Mouse (Mus musculus) kidney, adult 18-20 months (tissue): ENCODE measurements around the gene Mbnl1.
A peak's percentile ranks its signal among the peaks of the same experiment; 100 is the strongest.

Source experiments
- DNase-seq: peaks from one replicate; pipeline ENCODE4 v3.0.0; 2021

The Mbnl1 gene

GRCm38 (mm10) chr3:60524127-60524526 is 51.5 kb downstream of the Mbnl1 start:
- DNase-seq: no peak

GRCm38 (mm10) chr3:60531286-60531685 is 58.7 kb downstream of the Mbnl1 start:
- DNase-seq: no peak

- no peak for DNase-seq
Measured at GRCm38 (mm10) chr3:60531826-60532225, 59.2 kb downstream of the Mbnl1 start.

DNA sequence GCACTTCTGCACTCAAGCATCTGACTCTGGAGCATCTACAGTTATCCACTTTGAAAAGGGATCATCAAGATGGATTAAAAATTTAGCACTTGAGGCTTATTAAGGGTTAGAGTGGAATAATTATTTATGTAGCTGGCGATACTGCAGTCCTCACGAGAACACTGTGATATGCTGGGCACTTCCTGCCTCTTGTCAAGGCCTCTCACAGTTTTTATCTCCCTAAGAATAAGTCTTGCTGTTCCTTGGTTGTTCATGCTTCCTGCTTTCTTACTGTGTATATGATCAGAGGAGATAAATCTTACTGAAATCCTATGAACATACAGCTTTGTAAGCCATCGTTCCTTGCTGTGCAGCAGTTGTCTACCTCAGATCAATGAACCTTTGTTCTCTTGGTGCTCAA is 62.6 kb downstream of the Mbnl1 start:
- no peak for DNase-seq

- DNase-seq: no peak
Measured at GRCm38 (mm10) chr3:60537063-60537462, 64.4 kb downstream of the Mbnl1 start.

- no peak for DNase-seq
Measured at GRCm38 (mm10) chr3:60538214-60538971, 65.8 kb downstream of the Mbnl1 start.

DNA sequence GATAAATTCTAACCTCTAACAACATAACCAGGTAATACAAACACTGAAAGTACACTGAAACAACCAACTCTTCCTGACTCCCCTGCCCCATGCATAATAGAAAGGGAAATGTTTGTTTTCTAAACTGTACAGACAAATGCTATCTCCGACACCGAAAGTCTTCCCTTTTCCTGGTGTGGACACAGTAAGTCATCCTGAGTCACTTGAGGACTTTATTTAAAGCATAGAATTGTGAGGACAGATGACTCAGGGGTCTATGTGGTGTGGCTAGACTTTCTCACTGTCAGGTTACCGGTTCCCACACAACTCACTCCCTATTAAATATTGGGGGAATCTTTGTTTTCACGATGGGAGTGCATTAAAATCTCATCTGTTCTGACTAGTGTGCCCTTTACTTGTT is 68.5 kb downstream of the Mbnl1 start:
- DNase-seq: no peak

DNA sequence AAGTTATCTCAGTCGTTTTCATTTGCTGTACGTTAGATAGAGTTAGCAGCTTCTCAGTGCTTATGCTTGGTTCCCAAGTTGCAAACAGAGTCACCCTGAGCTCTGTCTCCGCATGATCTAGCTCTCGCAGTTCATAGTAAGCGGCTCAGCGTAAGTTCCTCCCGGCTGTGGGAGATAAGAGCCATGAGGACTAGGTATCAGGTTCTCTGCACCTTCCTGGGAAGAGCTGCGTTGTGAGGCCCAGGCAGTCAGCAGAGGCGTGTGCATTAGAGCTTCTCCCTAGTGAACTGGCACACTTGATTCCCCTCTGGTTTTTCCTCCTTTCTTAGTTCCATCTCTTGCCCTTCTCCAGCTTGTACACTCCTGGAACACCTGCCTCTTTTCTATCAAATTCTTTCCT is 73.6 kb downstream of the Mbnl1 start:
- no peak for DNase-seq

GRCm38 (mm10) chr3:60546904-60547303 is 74.3 kb downstream of the Mbnl1 start:
- DNase-seq: no peak

GRCm38 (mm10) chr3:60550492-60550891 is 77.9 kb downstream of the Mbnl1 start:
- DNase-seq: no peak

GRCm38 (mm10) chr3:60551650-60552049 is 79.0 kb downstream of the Mbnl1 start:
- no peak for DNase-seq

DNA sequence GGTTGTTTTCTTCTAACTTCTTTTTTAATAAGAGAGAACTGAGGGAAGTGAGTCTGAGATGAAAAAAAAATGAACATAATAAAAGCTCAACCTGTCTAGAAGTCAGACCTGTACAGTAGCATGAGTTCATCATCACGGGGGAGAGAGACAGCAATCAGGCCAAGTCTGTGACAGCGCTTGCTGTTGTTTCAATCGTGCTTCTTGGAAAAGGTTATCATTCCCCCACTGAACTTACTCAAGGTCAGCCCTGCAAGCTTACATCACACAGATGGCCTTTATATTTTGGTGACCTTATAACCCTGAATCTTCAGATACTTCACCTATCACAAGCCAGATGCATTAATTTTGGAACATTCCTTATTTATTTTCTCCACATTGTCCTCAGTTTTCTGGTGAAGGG is 80.4 kb downstream of the Mbnl1 start:
- no peak for DNase-seq

DNA sequence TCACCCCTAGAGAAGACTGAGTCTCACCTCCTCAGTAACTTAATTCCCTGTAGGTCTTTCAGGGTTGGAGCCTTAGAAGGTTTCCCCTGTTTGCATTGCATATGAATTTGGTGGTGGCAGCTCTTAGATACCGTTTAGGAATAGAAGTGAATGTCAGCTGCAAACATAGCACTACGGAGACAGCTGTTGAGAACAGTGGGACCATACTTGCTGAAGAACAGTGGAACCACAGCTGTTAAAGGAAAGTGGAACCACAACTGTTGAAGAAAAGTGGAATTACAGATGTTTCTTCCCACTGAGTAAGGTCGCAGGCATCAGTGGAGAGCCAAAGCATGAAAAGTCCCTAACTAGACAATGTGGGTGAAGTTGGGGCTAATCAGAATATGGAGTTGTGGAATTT is 84.0 kb downstream of the Mbnl1 start:
- no peak for DNase-seq

DNA sequence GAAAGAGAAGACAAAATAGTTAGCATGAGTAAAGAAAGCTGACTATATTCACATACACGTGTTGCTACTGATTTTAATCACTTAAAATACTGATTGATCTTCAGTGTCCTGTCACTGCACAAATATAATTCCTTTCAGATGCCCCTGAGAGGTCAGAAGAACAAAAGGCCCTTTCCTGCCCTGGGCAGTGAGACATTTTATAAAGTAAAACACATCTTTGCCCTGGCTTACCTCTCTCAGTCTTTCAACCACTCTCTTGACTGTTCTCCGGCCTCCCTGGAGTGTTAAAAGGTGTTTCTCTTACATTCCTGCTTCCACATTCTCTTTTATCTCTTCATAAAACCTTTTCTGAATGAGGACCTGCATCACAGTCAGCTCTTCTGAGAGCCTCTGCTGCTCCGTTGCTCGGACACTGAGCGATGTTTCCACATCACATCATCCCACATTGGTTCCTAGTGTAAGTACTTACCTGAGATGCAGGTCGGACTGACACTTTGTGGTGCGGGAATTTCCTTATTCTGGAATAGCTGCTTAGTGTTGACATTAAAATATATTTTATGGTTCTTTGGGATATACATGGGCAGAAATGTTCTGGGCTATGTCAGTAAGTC is 85.7 kb downstream of the Mbnl1 start:
- DNase-seq: no peak

DNA sequence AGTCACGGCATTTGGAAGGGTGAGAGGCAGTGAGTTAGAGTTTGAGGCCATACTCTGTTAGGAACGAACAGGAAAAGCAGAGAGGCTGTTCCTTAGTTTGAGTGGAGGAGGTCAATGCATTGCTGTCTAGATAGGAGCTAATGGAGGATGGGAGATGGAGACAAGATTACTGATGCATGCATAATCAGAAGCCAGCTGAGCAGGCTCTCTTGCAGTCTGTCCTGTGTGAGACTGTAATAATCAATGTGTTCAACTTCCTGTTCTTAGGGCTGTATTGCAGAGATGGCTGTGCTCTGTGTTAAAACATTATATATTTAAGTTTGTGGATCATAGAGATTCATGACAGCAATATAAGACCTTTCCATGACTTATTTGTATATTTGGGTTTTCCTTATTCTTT is 87.1 kb downstream of the Mbnl1 start:
- no peak for DNase-seq

GRCm38 (mm10) chr3:60563529-60564243 is 91.1 kb downstream of the Mbnl1 start:
- no peak for DNase-seq

DNA sequence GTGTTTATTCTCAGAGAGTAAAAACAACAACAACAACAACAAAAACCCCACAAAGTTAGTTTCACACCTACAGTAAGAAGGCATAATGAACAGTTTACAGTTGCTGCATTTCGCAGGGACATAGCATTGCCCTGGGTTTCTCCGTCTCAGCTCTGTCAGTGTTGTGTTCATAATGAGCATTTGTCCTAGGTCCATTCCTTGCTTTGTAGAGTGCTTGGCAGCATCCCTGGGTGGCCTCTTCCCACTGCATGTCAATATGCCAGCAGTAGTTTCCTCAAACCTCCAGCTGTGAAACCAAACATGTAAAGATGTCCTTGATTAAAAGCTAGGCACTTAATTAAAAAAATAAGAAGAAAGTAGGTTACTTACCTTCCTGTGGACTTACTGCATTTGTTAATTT is 91.6 kb downstream of the Mbnl1 start:
- no peak for DNase-seq

GRCm38 (mm10) chr3:60565204-60565603 is 92.6 kb downstream of the Mbnl1 start:
- no peak for DNase-seq

- DNase-seq: no peak
Measured at GRCm38 (mm10) chr3:60565950-60566349, 93.3 kb downstream of the Mbnl1 start.

DNA sequence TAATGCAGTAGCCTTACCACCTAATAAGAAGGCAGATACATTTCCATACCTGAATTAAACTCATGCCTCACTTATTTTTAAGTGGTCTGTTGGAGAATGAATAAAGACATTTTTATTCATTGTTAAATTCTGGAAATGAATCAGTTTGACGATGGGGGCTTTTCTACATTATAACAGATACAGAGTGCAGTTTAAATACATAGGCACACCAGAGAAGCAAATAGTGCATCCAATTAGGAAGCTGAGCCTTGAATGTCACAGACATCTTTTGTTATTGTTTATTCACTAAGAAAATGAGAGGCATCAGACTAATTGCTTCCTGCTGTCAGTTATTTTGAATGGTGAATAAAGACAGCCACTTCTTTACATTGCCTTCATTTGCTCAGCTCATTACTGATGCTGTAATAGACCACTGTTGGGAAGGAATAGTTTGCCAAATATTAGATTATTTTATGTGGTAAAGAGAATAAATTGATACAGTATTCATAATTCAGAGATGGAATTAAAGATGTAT is 95.6 kb downstream of the Mbnl1 start:
- DNase-seq: no peak

DNA sequence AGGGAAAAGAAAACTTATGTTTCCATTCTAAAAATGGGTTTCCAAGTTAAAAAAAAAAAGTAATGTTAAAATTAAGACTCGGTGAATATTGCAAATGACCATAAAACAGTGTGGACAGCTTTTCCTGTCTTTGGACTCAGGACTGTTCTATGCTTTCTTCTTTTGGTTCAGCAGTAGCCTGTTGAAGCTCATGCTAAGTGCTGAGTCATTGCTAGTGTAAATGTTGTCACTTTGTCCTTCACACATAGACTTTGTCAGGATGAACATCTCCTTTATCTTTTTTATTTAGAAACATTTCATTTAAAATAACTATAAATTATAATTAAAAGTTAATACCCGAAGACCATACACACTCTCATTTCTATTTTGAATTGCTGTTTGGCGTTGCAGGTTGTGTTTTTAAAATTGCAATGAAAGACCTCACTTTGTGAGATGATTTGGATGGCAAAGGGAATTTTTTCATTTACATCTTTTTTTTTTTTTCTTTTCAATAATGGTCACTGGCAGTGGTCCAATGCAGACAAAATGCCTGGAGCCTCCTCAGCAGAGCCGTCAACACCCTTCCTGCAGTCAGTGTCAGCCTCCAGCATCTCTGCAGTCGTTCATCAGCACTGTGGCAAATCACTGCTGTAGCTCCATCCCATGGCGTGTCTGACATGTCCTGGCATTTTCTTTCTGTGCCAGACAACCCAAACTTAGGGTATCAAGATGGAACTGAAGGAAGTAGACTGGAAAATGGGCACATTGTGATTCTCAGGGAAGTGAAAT is 96.4 kb downstream of the Mbnl1 start:
- DNase-seq: no peak

GRCm38 (mm10) chr3:60569781-60570180 is 97.2 kb downstream of the Mbnl1 start:
- no peak for DNase-seq

GRCm38 (mm10) chr3:60570491-60571022 is 97.9 kb downstream of the Mbnl1 start:
- peak; percentile 64 for DNase-seq
